Mouse (Mus musculus) heart, embryonic 12.5 days (tissue): ENCODE results near the gene Btg2. TPM values are rescaled to one million over a fixed set of nuclear protein-coding genes. Genes with fewer than 3 reads are reported as not detected.

Experiments used
- ATAC-seq: fragments of 200-750 bp; cut with Nextera tagmentation; 2 replicates; pipeline ENCODE4 v1.8.0; 2017; ENCODE audit warnings: moderate TSS enrichment, moderate library complexity; ENCODE audit not compliant: insufficient number of reproducible peaks, low FRiP score
- H3K27ac ChIP-seq: fragments of 300-500 bp; sonication (generic); 2 replicates; pipeline ENCODE4 v1.5.1; 2016; ENCODE audit warnings: mild to moderate bottlenecking, moderate library complexity; ENCODE audit not compliant: poor library complexity, severe bottlenecking
- H3K27me3 ChIP-seq: fragments of 300-500 bp; sonication (generic); replicated peaks from 2 replicates; pipeline ENCODE4 v1.6.1; 2016; ENCODE audit warnings: mild to moderate bottlenecking, moderate library complexity
- H3K36me3 ChIP-seq: fragments of 300-500 bp; sonication (generic); 2 replicates; pipeline ENCODE4 v1.6.1; 2016; ENCODE audit warnings: mild to moderate bottlenecking, moderate library complexity
- H3K4me1 ChIP-seq: fragments of 300-500 bp; sonication (generic); replicated peaks from 2 replicates; pipeline ENCODE4 v1.6.1; 2016; ENCODE audit warnings: mild to moderate bottlenecking
- H3K4me2 ChIP-seq: fragments of 300-500 bp; sonication (generic); 2 replicates; pipeline ENCODE4 v1.6.1; 2016; ENCODE audit warnings: mild to moderate bottlenecking, moderate library complexity
- H3K4me3 ChIP-seq: fragments of 300-500 bp; sonication (generic); 2 replicates; pipeline ENCODE4 v1.5.1; 2016; ENCODE audit warnings: mild to moderate bottlenecking
- H3K9ac ChIP-seq: fragments of 300-500 bp; sonication (generic); 2 replicates; pipeline ENCODE4 v1.6.1; 2016; ENCODE audit warnings: mild to moderate bottlenecking, moderate library complexity
- H3K9me3 ChIP-seq: fragments of 300-500 bp; sonication (generic); replicated peaks from 2 replicates; pipeline ENCODE4 v1.6.1; 2016; ENCODE audit warnings: mild to moderate bottlenecking, moderate library complexity
- WGBS: fragments of 180-500 bp; shearing (Covaris S2); methylation state at CpG from one replicate; pipeline ENCODE4 v1.1.7; 2016; 5-methylcytosine and 5-hydroxymethylcytosine counted together
- polyA plus RNA-seq: library from polyadenylated mRNA; unstranded; fragments of >200 nt; fragmentation: Nextera tagmentation; extraction: Ambion mirVana; gene quantifications from 2 replicates; pipeline ENCODE4 v1.2.1, GENCODE M21; 2016

Btg2 gene
- polyA plus RNA-seq, 1 experiment from 2014 or later = 37.8 TPM

DNA sequence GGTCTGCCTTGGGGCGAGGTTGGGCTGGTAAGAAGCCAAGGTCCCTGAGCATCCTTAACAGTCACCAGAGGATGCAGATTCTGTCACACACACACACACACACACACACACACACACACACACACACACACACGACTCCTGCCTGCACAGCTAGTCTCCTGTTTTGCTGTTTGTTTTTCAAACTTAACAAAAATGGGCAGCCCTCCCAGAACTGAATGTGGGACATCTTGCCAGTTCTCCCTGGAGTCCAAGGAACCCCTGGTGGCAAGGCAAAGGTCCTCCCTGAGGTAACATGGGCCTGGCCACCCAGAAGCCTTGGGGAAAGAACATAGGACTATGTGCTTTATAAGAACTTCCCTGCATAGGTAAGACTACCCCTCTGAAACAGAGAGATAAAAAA lies 37.0 kb downstream of the Btg2 start:
- ATAC-seq = no peak
- H3K27me3 ChIP-seq = 0 out of 2 replicates have a peak, but pooled peaks cover 5% of the 10 kb centered on the region
- no peaks in the 10 kb centered on the region for H3K9me3 ChIP-seq
- H3K36me3 ChIP-seq = no peaks in the 10 kb centered on the region
- H3K27ac ChIP-seq = no peak overlapping the region
- WGBS = 69% methylated on average over 2 of the region's 2 CpGs
- H3K4me3 ChIP-seq = no peak overlapping the region
- peaks cover 33% of the 10 kb centered on the region for H3K4me1 ChIP-seq
- no peak overlapping the region for H3K9ac ChIP-seq
- H3K4me2 ChIP-seq = no peak overlapping the region

DNA sequence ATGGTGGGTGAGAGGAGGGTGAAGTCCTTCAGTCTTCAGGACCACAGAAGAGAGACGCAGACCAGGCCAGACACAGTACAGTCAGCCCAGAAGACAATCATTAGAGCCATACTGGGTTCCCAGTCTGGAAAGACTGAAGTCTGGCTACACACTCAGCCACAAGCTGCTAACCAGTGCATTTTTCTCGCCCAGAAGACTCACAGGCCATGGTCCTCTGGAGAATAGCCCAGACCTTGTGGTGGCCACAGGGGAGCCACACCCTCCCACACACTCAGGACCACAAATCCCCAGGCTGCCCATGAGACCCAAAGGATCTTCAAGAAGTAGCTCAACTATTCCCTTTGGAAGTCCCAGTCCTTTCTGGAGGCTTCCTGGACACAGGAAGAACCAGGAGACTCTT lies 39.6 kb downstream of the Btg2 start:
- Histone ChIP-seq H3K9me3 (no peaks in the 10 kb centered on the region), H3K27ac (no peak overlapping the region), H3K4me1 (peaks cover 32% of the 10 kb centered on the region), H3K4me3 (no peak overlapping the region), H3K27me3 (no peaks in the 10 kb centered on the region), H3K4me2 (no peak overlapping the region), H3K36me3 (no peaks in the 10 kb centered on the region), H3K9ac (no peak overlapping the region)
- WGBS = 70% methylated on average over 2 of the region's 2 CpGs
- ATAC-seq = no peak

DNA sequence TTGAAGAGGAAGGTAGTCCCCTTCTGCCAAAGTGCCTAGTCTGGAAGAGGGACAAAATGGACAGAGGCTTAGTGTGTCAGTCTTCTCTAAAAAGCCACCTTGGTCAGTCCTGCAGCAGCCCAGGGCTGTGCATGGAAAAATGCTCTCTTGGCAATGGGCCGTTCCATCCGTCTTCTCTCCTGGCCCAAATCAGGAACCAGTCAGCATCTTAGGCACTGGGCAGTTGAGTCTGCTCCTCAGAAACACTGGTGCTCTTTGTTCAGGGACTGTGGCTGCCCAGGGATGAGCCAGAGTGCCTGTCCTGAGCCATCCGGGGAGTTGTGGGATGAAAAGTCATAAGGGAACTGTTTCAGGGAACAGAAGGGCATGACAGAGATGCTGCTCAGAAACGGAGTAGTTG lies 40.6 kb downstream of the Btg2 start:
- 75% methylated on average over 4 of the region's 4 CpGs for WGBS
- Histone ChIP-seq H3K9ac (no peak overlapping the region), H3K27ac (no peak overlapping the region), H3K4me3 (no peak overlapping the region), H3K27me3 (no peaks in the 10 kb centered on the region), H3K4me1 (peaks cover 26% of the 10 kb centered on the region), H3K36me3 (no peaks in the 10 kb centered on the region), H3K4me2 (no peak overlapping the region), H3K9me3 (no peaks in the 10 kb centered on the region)
- no peak for ATAC-seq

DNA sequence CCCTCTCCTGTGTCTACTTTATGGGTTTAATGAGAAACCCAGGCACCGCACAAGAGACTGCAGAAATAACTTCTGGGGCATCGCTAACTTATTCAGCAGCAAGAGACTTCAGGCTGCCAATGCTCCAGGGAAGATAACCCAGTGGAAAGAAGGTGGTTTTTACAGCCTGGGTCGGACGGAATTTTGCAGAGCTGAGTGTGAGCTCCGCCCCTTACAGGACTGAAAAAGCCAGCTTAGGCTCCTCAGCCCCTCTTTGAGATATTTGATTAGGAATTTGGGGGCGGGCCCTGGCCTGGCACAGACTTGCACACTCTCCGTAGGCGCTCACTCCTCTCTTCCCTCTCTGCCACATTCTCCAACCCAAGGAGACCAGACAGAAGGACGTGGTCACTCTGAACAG lies 41.7 kb downstream of the Btg2 start, which contains the start of gene Fmod:
Fmod (plus strand) TSS at position 83 of the 400 bp plus-strand sequence.
- Histone ChIP-seq H3K9me3 (no peaks in the 10 kb centered on the region), H3K4me3 (no peak within 1 kb of the TSS), H3K36me3 (no peaks in the 10 kb centered on the region), H3K4me2 (peak within 1 kb of the TSS; percentile 43), H3K9ac (no peak within 1 kb of the TSS), H3K27ac (peak within 1 kb of the TSS; percentile 55; the same call in 1 of the 2 replicates), H3K27me3 (no peaks in the 10 kb centered on the region), H3K4me1 (peaks cover 18% of the 10 kb centered on the region)
- ATAC-seq = peak; percentile 54; the same call in 1 of the 2 replicates
- WGBS = 11% methylated on average over 9 of the region's 9 CpGs

DNA sequence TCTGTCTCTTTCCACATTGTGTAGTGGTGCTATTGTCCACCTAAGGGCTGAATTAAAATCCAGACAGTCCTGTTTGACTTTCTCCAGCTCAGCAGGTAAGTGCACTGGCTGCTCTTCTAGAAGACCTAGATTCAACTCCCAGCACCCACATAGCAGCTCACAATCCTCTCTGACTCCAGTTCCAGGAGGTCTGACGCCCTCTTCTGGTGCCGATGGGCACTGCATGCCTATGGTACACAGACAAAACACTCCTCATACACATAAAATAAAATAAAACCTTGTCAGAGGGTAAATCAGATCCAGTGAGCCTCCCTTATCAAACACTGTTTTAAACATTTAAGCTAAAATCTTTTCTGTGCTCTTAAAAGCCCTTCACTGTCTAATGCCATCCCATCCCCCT lies 42.4 kb downstream of the Btg2 start:
- ATAC-seq = no peak
- Histone ChIP-seq H3K4me3 (no peak overlapping the region), H3K4me1 (peaks cover 14% of the 10 kb centered on the region), H3K36me3 (no peaks in the 10 kb centered on the region), H3K27ac (no peak overlapping the region), H3K9me3 (no peaks in the 10 kb centered on the region), H3K9ac (no peak overlapping the region), H3K27me3 (no peaks in the 10 kb centered on the region), H3K4me2 (no peak overlapping the region)
- 56% methylated on average over 2 of the region's 2 CpGs for WGBS

DNA sequence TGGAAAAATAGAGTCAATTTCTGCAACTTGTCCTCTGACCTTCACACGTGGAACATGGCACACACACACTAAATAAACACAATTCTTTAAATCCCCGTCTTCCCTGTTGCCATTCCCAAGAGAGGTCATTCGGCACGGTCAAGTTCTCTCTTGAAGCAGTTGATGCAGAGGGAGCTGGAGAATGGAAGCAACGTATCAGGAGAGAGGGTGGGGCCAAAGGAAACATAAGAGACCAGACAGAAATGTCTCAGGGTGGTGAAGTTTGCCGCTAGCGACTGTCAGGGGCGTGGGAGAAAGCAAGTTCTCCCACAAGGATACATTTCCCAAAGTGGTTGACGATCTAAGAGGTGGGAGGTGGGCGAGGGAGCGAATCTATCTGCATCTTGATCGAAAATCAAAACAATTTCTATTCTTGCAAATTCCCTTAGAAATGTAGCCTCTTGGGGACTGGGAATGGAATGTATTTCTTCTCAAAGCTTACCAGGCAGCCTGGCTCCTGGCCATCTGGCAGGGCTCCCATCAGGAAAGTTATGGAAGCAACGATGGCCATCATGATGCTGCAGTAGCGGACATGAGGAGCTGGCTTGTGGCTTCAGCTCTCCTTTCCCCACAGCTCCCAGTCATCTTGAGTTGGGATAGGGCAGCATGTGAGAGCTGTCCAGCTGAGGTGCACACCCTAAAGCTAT lies 50.6 kb downstream of the Btg2 start:
- WGBS = 74% methylated on average over 14 of the region's 14 CpGs
- peaks cover under 1% of the 10 kb centered on the region; the same call in 1 of the 2 replicates for H3K4me1 ChIP-seq
- no peak overlapping the region for H3K27ac ChIP-seq
- no peaks in the 10 kb centered on the region for H3K27me3 ChIP-seq
- no peak overlapping the region for H3K4me2 ChIP-seq
- H3K4me3 ChIP-seq = no peak overlapping the region
- H3K36me3 ChIP-seq = no peaks in the 10 kb centered on the region
- no peak for ATAC-seq
- no peaks in the 10 kb centered on the region for H3K9me3 ChIP-seq
- H3K9ac ChIP-seq = no peak overlapping the region

DNA sequence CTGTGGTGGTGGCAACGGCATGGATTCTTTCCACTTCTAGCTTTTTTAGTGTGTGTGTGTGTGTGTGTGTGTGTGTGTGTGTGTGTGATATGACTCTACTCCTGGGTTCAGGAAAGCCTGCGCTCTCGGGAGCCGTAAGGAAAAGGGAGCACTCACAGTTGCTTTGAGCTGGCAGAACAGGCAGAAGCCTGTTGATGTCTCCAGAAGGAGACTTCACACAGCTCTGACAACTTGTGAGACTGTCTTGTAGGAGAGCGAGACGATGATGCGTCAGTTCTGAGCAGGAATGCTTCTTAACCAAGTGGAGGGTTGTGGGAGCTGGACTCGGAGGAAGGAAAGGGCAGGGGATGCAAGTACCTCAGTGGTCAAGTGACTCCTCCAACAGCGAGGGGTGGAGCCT lies 52.2 kb downstream of the Btg2 start:
- WGBS = 80% methylated on average over 9 of the region's 9 CpGs
- Histone ChIP-seq H3K9me3 (no peaks in the 10 kb centered on the region), H3K4me1 (peaks cover 4% of the 10 kb centered on the region; the same call in 1 of the 2 replicates), H3K4me3 (no peak overlapping the region), H3K4me2 (no peak overlapping the region), H3K9ac (no peak overlapping the region), H3K36me3 (no peaks in the 10 kb centered on the region), H3K27me3 (no peaks in the 10 kb centered on the region), H3K27ac (no peak overlapping the region)
- ATAC-seq = no peak

DNA sequence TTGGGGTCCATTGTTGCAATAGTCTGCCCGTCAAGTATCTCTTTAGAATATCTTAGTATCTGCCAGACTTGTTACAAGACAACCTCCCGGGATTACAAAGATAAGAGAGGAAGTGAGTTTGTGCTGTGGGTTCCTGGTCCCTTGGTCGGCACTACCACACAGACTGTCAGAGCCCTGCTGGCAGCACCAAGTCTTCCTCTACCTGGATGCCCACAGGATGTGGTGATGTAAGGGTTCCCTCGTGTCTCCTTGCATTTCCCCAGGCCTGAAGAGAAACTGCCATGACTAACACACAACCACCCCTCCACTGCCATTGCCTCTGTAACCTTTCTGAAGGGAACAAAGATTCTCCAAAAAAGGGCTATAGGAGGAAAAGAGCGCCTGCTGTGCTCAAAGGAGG lies 52.9 kb downstream of the Btg2 start:
- H3K9me3 ChIP-seq = no peaks in the 10 kb centered on the region
- ATAC-seq = no peak
- WGBS = 56% methylated on average over 5 of the region's 5 CpGs
- no peaks in the 10 kb centered on the region for H3K27me3 ChIP-seq
- no peak overlapping the region for H3K27ac ChIP-seq
- no peak overlapping the region for H3K4me2 ChIP-seq
- no peaks in the 10 kb centered on the region for H3K36me3 ChIP-seq
- no peak overlapping the region for H3K4me3 ChIP-seq
- H3K9ac ChIP-seq = no peak overlapping the region
- H3K4me1 ChIP-seq = peaks cover 4% of the 10 kb centered on the region; the same call in 1 of the 2 replicates

Other genes starting within 250 kb of the Btg2 start
- 0.22 and 0.66 TPM in 2 replicates for gene Optc, start 171.1 kb downstream of the Btg2 start, polyA plus RNA-seq
- 2.5 and 2.7 TPM in 2 replicates for gene Prelp, start 157.7 kb downstream of the Btg2 start, polyA plus RNA-seq
- 15.7 and 17.5 TPM in 2 replicates for gene Fmod, start 41.9 kb downstream of the Btg2 start, polyA plus RNA-seq
- gene Chit1, start 32.1 kb upstream of the Btg2 start, polyA plus RNA-seq = 0.32 and 0.49 TPM in 2 replicates
- 1.2 and 1.3 TPM in 2 replicates for gene Chil1, start 103.1 kb upstream of the Btg2 start, polyA plus RNA-seq
- gene Mybph, start 114.3 kb upstream of the Btg2 start, polyA plus RNA-seq = 0.39 and 0.54 TPM in 2 replicates
- gene Adora1, start 156.3 kb upstream of the Btg2 start, polyA plus RNA-seq = 7.3 and 9.3 TPM in 2 replicates
- 1.2 and 2.1 TPM in 2 replicates for gene Myog, start 210.9 kb upstream of the Btg2 start, polyA plus RNA-seq